Mouse (Mus musculus) kidney, postnatal 0 days (tissue): ENCODE measurements around the gene Cers5. TPM values are rescaled to one million over a fixed set of nuclear protein-coding genes. Genes with fewer than 3 reads are reported as not detected.
A peak's percentile ranks its signal among the peaks of the same experiment; 100 is the strongest.
"Not testable (repeated sequence)": the region's sequence is repeated elsewhere in the genome, so short reads cannot be mapped to it uniquely, and the experiment has no call there.

Experiments
- ATAC-seq: fragments of 200-750 bp; cut with Nextera tagmentation; replicated peaks from 2 replicates; pipeline ENCODE4 v1.8.0; 2017; ENCODE audit warnings: low read depth, moderate number of reproducible peaks, moderate TSS enrichment, moderate library complexity; ENCODE audit not compliant: low FRiP score
- DNase-seq: peaks from one replicate; pipeline ENCODE4 v3.0.0-alpha.2; 2016; ENCODE audit warnings: low spot score
- H3K27ac ChIP-seq: fragments of 300-500 bp; sonication (generic); 2 replicates; pipeline ENCODE4 v1.5.1; 2014; ENCODE audit warnings: mild to moderate bottlenecking
- H3K27me3 ChIP-seq: fragments of 300-500 bp; sonication (generic); 2 replicates; pipeline ENCODE4 v1.6.1; 2014; ENCODE audit warnings: low read length, mixed read lengths; ENCODE audit not compliant: insufficient read depth
- H3K36me3 ChIP-seq: fragments of 300-500 bp; sonication (generic); 2 replicates; pipeline ENCODE4 v1.6.1; 2014; ENCODE audit warnings: low read length, mixed read lengths; ENCODE audit not compliant: insufficient read depth
- H3K4me1 ChIP-seq: fragments of 300-500 bp; sonication (generic); replicated peaks from 2 replicates; pipeline ENCODE4 v1.6.1; 2014; ENCODE audit warnings: antibody characterized with exemption, low read length, mixed read lengths; ENCODE audit not compliant: insufficient read depth
- H3K4me2 ChIP-seq: fragments of 300-500 bp; sonication (generic); 2 replicates; pipeline ENCODE4 v1.6.1; 2014; ENCODE audit warnings: mild to moderate bottlenecking, low read length, moderate library complexity, mixed read lengths
- H3K4me3 ChIP-seq: fragments of 300-500 bp; sonication (generic); replicated peaks from 2 replicates; pipeline ENCODE4 v1.5.1; 2014; ENCODE audit warnings: low read depth, low read length
- H3K9ac ChIP-seq: fragments of 300-500 bp; sonication (generic); 2 replicates; pipeline ENCODE4 v1.6.1; 2014; ENCODE audit warnings: low read depth, low read length
- H3K9me3 ChIP-seq: fragments of 300-500 bp; sonication (generic); replicated peaks from 2 replicates; pipeline ENCODE4 v1.6.1; 2016; ENCODE audit warnings: low read length, inconsistent platforms, mixed read lengths
- CTCF ChIP-seq: IDR thresholded peaks from 2 replicates; pipeline ENCODE4 v1.5.1; 2016; ENCODE audit warnings: antibody characterized with exemption, low read depth, mild to moderate bottlenecking, moderate library complexity
- WGBS: fragments of 180-500 bp; shearing (Covaris S2); extraction: QIAGEN DNeasy Blood & Tissue Kit; methylation state at CpG from one replicate; pipeline ENCODE4 v1.1.7; 2014; 5-methylcytosine and 5-hydroxymethylcytosine counted together
- polyA plus RNA-seq: library from polyadenylated mRNA; unstranded; fragments of >200 nt; fragmentation: Nextera tagmentation; extraction: Ambion mirVana; gene quantifications from 2 replicates; pipeline ENCODE4 v1.2.1, GENCODE M21; 2015

Gene Cers5
- polyA plus RNA-seq: 60.8 and 63.2 TPM in 2 replicates

GRCm38 (mm10) chr15:99772881-99772924 is at the start of gene Cers5:
TSS of gene Cers5 (minus strand) at chr15:99772885.
- not testable (repeated sequence) for H3K36me3 ChIP-seq, H3K27me3 ChIP-seq, H3K9me3 ChIP-seq, DNase-seq, ATAC-seq, H3K4me1 ChIP-seq
- H3K4me3 ChIP-seq: peak within 1 kb of the TSS; percentile 84
- peak within 1 kb of the TSS; percentile 87 for H3K9ac ChIP-seq
- H3K4me2 ChIP-seq: peak within 1 kb of the TSS; percentile 83
- peak within 1 kb of the TSS; percentile 94 for H3K27ac ChIP-seq

GRCm38 (mm10) chr15:99819621-99820279 is 47.1 kb upstream of the Cers5 start:
- TF ChIP-seq CTCF: 0 out of 2 replicates have a peak, but pooled peaks have one; percentile 30
- H3K4me2 ChIP-seq: peak overlapping the region; percentile 61
- H3K9me3 ChIP-seq: no peaks in the 10 kb centered on the region
- no peaks in the 10 kb centered on the region for H3K36me3 ChIP-seq
- peak overlapping the region; percentile 92 for H3K27ac ChIP-seq
- H3K4me1 ChIP-seq: peaks cover 19% of the 10 kb centered on the region; the same call in 1 of the 2 replicates
- H3K4me3 ChIP-seq: peak overlapping the region; percentile 51
- peak; percentile 94 for DNase-seq
- WGBS: 18% methylated on average over 14 of the region's 14 CpGs
- peak overlapping the region; percentile 69 for H3K9ac ChIP-seq
- H3K27me3 ChIP-seq: no peaks in the 10 kb centered on the region
- 0 out of 2 replicates have a peak, but pooled peaks have one; percentile 50 for ATAC-seq

GRCm38 (mm10) chr15:99819109-99819440 is 46.4 kb upstream of the Cers5 start:
- peak overlapping the region; percentile 92 for H3K27ac ChIP-seq
- peak overlapping the region; percentile 69 for H3K9ac ChIP-seq
- 20% methylated on average over 6 of the region's 6 CpGs for WGBS
- peaks cover 19% of the 10 kb centered on the region; the same call in 1 of the 2 replicates for H3K4me1 ChIP-seq
- H3K36me3 ChIP-seq: no peaks in the 10 kb centered on the region
- ATAC-seq: no peak
- no peaks in the 10 kb centered on the region for H3K9me3 ChIP-seq
- peak overlapping the region; percentile 61 for H3K4me2 ChIP-seq
- DNase-seq: no peak
- H3K4me3 ChIP-seq: peak overlapping the region; percentile 51
- TF ChIP-seq CTCF: no peak
- H3K27me3 ChIP-seq: no peaks in the 10 kb centered on the region

- peak overlapping the region; percentile 61 for H3K4me2 ChIP-seq
- peak; percentile 89 for DNase-seq
- H3K9ac ChIP-seq: peak overlapping the region; percentile 69
- WGBS: 7% methylated on average over 13 of the region's 13 CpGs
- H3K27ac ChIP-seq: peak overlapping the region; percentile 92
- H3K36me3 ChIP-seq: no peaks in the 10 kb centered on the region
- peaks cover 19% of the 10 kb centered on the region; the same call in 1 of the 2 replicates for H3K4me1 ChIP-seq
- TF ChIP-seq CTCF: no peak
- peak overlapping the region; percentile 51 for H3K4me3 ChIP-seq
- ATAC-seq: no peak; the same call in 1 of the 2 replicates
- H3K27me3 ChIP-seq: no peaks in the 10 kb centered on the region
- no peaks in the 10 kb centered on the region for H3K9me3 ChIP-seq
Measured at GRCm38 (mm10) chr15:99818321-99819108, 45.8 kb upstream of the Cers5 start.

GRCm38 (mm10) chr15:99817343-99818235 is 44.9 kb upstream of the Cers5 start:
- no peak for TF ChIP-seq CTCF
- Histone ChIP-seq H3K36me3 (no peaks in the 10 kb centered on the region), H3K9me3 (no peaks in the 10 kb centered on the region), H3K27me3 (no peaks in the 10 kb centered on the region), H3K4me2 (peak overlapping the region; percentile 61), H3K4me3 (peak overlapping the region; percentile 51), H3K9ac (0 out of 2 replicates have a peak overlapping the region, but pooled peaks have one; percentile 31), H3K27ac (peak overlapping the region; percentile 92), H3K4me1 (peaks cover 19% of the 10 kb centered on the region; the same call in 1 of the 2 replicates)
- ATAC-seq (no peak), DNase-seq (peak; percentile 29)
- WGBS: 20% methylated on average over 8 of the region's 8 CpGs

GRCm38 (mm10) chr15:99815999-99816398 is 43.3 kb upstream of the Cers5 start:
- Histone ChIP-seq H3K4me1 (peaks cover 19% of the 10 kb centered on the region; the same call in 1 of the 2 replicates), H3K27ac (no peak overlapping the region), H3K4me3 (no peak overlapping the region), H3K4me2 (no peak overlapping the region), H3K27me3 (no peaks in the 10 kb centered on the region), H3K36me3 (no peaks in the 10 kb centered on the region), H3K9ac (no peak overlapping the region), H3K9me3 (no peaks in the 10 kb centered on the region)
- 93% methylated on average over 4 of the region's 4 CpGs for WGBS
- ATAC-seq (no peak), DNase-seq (no peak)
- TF ChIP-seq CTCF: peak; percentile 44; the same call in 1 of the 2 replicates
